Mouse (Mus musculus) kidney, adult 9 months (tissue): ENCODE results near the gene Olig1.
A peak's percentile ranks its signal among the peaks of the same experiment; 100 is the strongest.

Source experiments
- DNase-seq: peaks from one replicate; pipeline ENCODE4 v3.0.0; 2022

Olig1 gene

GRCm38 (mm10) chr16:91269468-91270211, at the start of gene Olig1:
Gene Olig1 (plus strand): TSS chr16:91269772.
- peak; percentile 13 for DNase-seq

GRCm38 (mm10) chr16:91222171-91222642, 47.4 kb upstream of the Olig1 start:
- no peak for DNase-seq

- DNase-seq = no peak
Measured at GRCm38 (mm10) chr16:91222643-91223271, 46.8 kb upstream of the Olig1 start.

GRCm38 (mm10) chr16:91223327-91224067, 46.1 kb upstream of the Olig1 start:
- DNase-seq = no peak

- DNase-seq = no peak
Measured at GRCm38 (mm10) chr16:91224068-91224402, 45.5 kb upstream of the Olig1 start.

- peak; percentile 7 for DNase-seq
Measured at GRCm38 (mm10) chr16:91224481-91225232, 44.9 kb upstream of the Olig1 start.

GRCm38 (mm10) chr16:91225233-91226037, 44.1 kb upstream of the Olig1 start, which contains the start of gene Olig2:
Gene Olig2 (plus strand): TSS chr16:91225457.
- DNase-seq = no peak

GRCm38 (mm10) chr16:91226038-91226882, 43.3 kb upstream of the Olig1 start:
- no peak for DNase-seq

GRCm38 (mm10) chr16:91226883-91227759, 42.5 kb upstream of the Olig1 start:
- DNase-seq = no peak

GRCm38 (mm10) chr16:91227760-91228043, 41.9 kb upstream of the Olig1 start:
- DNase-seq = no peak

GRCm38 (mm10) chr16:91228238-91229071, 41.1 kb upstream of the Olig1 start:
- no peak for DNase-seq

- DNase-seq = no peak
Measured at GRCm38 (mm10) chr16:91229072-91229348, 40.6 kb upstream of the Olig1 start.

- DNase-seq = no peak
Measured at GRCm38 (mm10) chr16:91229643-91230042, 39.9 kb upstream of the Olig1 start.

- DNase-seq = no peak
Measured at GRCm38 (mm10) chr16:91231781-91232469, 37.6 kb upstream of the Olig1 start.

GRCm38 (mm10) chr16:91232470-91233240, 36.9 kb upstream of the Olig1 start:
- no peak for DNase-seq

- no peak for DNase-seq
Measured at GRCm38 (mm10) chr16:91233241-91233944, 36.2 kb upstream of the Olig1 start.

GRCm38 (mm10) chr16:91239024-91239423, 30.5 kb upstream of the Olig1 start:
- no peak for DNase-seq
